Mouse (Mus musculus) midbrain, embryonic 12.5 days (tissue): Measurements from ENCODE around the gene Asic1. TPM values are rescaled to one million over a fixed set of nuclear protein-coding genes. Genes with fewer than 3 reads are reported as not detected.

Experiments
- ATAC-seq: fragments of 200-750 bp; cut with Nextera tagmentation; 2 replicates; pipeline ENCODE4 v1.8.0; 2017; ENCODE audit warnings: low read depth, moderate TSS enrichment, moderate library complexity; ENCODE audit not compliant: low FRiP score
- H3K27ac ChIP-seq: fragments of 300-500 bp; sonication (generic); replicated peaks from 2 replicates; pipeline ENCODE4 v1.5.1; 2016; ENCODE audit warnings: mild to moderate bottlenecking
- H3K27me3 ChIP-seq: fragments of 300-500 bp; sonication (generic); 2 replicates; pipeline ENCODE4 v1.6.1; 2016; ENCODE audit warnings: mild to moderate bottlenecking
- H3K36me3 ChIP-seq: fragments of 300-500 bp; sonication (generic); 2 replicates; pipeline ENCODE4 v1.6.1; 2016
- H3K4me1 ChIP-seq: fragments of 300-500 bp; sonication (generic); 2 replicates; pipeline ENCODE4 v1.6.1; 2016
- H3K4me2 ChIP-seq: fragments of 300-500 bp; sonication (generic); replicated peaks from 2 replicates; pipeline ENCODE4 v1.6.1; 2016; ENCODE audit warnings: mild to moderate bottlenecking, moderate library complexity
- H3K4me3 ChIP-seq: fragments of 300-500 bp; sonication (generic); 2 replicates; pipeline ENCODE4 v1.5.1; 2016; ENCODE audit warnings: mild to moderate bottlenecking
- H3K9ac ChIP-seq: fragments of 300-500 bp; sonication (generic); replicated peaks from 2 replicates; pipeline ENCODE4 v1.6.1; 2016; ENCODE audit warnings: mild to moderate bottlenecking, moderate library complexity
- H3K9me3 ChIP-seq: fragments of 300-500 bp; sonication (generic); 2 replicates; pipeline ENCODE4 v1.6.1; 2016; ENCODE audit warnings: mild to moderate bottlenecking
- WGBS: fragments of 180-500 bp; shearing (Covaris S2); methylation state at CpG from one replicate; pipeline ENCODE4 v1.1.7; 2016; 5-methylcytosine and 5-hydroxymethylcytosine counted together
- polyA plus RNA-seq: library from polyadenylated mRNA; unstranded; fragments of >200 nt; fragmentation: Nextera tagmentation; extraction: Ambion mirVana; gene quantifications from 2 replicates; pipeline ENCODE4 v1.2.1, GENCODE M21; 2016

Asic1 gene
- polyA plus RNA-seq, 1 experiment from 2014 or later, result 36.0 TPM

DNA sequence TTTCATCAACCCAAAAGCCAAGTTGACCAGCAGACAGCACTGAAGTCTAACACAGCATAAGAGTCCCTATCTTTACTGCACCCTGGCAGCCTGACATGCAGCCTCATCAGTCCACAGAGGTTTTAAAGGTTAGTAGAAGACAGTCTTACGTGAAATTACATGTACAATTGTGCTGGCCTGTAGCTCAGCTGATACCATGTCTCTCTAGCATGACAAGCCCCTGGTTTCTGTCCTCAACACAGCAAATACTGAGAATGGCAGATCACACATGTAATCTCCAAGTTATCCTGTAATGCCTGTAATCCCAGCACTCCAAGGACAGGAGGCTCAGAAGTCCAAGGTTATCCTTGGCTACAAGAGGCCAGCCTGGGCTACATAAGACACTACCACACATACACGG lies 19.9 kb upstream of the Asic1 start:
- peak overlapping the region; percentile 93 for H3K4me3 ChIP-seq
- H3K36me3 ChIP-seq, result no peaks in the 10 kb centered on the region
- peaks cover 30% of the 10 kb centered on the region for H3K27me3 ChIP-seq
- WGBS, result 51% methylated on average over 2 of the region's 2 CpGs
- ATAC-seq, result no peak
- H3K4me2 ChIP-seq, result peak overlapping the region; percentile 79
- peaks cover 67% of the 10 kb centered on the region for H3K4me1 ChIP-seq
- no peaks in the 10 kb centered on the region for H3K9me3 ChIP-seq
- peak overlapping the region; percentile 84 for H3K9ac ChIP-seq
- no peak overlapping the region for H3K27ac ChIP-seq

GRCm38 (mm10) chr15:99651163-99651872 lies 18.9 kb upstream of the Asic1 start, which contains the start of gene Racgap1:
Gene Racgap1 (minus strand): TSS chr15:99651656.
- peaks cover 57% of the 10 kb centered on the region for H3K4me1 ChIP-seq

DNA sequence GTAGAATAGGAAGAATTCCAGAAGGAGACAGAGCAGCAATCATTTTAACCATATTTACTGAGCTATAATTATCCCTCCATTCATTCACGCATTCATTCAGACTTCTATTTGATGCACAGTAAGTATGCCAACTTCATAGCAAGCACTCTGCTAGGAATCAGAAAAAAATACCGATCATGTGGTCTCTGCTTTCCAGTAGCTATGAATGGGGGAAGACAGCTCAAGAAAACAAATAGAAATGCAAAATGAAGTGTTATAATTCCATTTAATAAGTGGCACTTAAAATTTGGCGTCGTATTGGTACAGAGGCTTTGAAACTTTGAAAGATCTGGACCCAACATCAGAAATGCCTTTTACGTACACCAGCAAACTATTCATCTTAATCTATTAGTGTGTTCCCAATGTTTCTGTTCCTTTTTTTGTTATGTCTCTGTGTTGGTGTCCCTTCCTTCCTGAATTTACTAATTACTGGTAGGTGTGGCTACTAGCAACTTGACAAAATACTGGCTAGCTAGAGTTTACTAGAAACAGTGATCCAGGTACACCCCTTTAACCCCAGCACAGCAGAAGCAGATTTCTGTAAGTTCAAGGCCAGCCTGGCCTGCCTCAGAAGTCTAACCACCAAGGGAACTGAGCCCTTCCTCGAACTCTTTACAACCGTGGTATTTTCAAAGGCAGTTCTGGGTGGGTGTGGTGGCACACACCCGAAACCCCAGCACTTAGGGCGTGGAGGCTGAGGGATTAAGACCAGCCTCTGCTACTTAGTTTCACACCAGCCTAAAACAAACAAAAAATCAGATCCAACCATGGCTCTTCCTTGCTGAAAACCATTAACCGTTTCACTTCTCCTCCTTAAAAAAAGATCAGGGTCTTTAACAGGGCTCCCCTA lies 17.9 kb upstream of the Asic1 start:
- Histone ChIP-seq H3K27me3 (peaks cover 44% of the 10 kb centered on the region), H3K27ac (no peak overlapping the region), H3K9ac (no peak overlapping the region), H3K36me3 (no peaks in the 10 kb centered on the region), H3K4me2 (peak overlapping the region; percentile 49), H3K4me3 (peak overlapping the region; percentile 93), H3K9me3 (no peaks in the 10 kb centered on the region), H3K4me1 (peaks cover 49% of the 10 kb centered on the region)
- no peak for ATAC-seq
- WGBS, result 78% methylated on average over 10 of the region's 10 CpGs

More at GRCm38 (mm10) chr15:99651163-99651872, 18.9 kb upstream of the Asic1 start, which contains the start of gene Racgap1:
- Histone ChIP-seq H3K9me3 (no peaks in the 10 kb centered on the region), H3K27me3 (peaks cover 40% of the 10 kb centered on the region), H3K36me3 (no peaks in the 10 kb centered on the region), H3K4me3 (peak within 1 kb of the TSS; percentile 93), H3K27ac (peak within 1 kb of the TSS; percentile 50; the same call in 1 of the 2 replicates), H3K9ac (peak within 1 kb of the TSS; percentile 84), H3K4me2 (peak within 1 kb of the TSS; percentile 79)
- peak; percentile 88 for ATAC-seq
- under 1% methylated on average over 63 of the region's 68 CpGs for WGBS

- no peak for ATAC-seq
- Histone ChIP-seq H3K27ac (no peak overlapping the region), H3K4me2 (peak overlapping the region; percentile 46), H3K36me3 (no peaks in the 10 kb centered on the region), H3K4me3 (peak overlapping the region; percentile 22; the same call in 1 of the 2 replicates), H3K9ac (0 out of 2 replicates have a peak overlapping the region, but pooled peaks have one; percentile 21), H3K9me3 (no peaks in the 10 kb centered on the region), H3K4me1 (peaks cover 39% of the 10 kb centered on the region), H3K27me3 (peaks cover 44% of the 10 kb centered on the region)
- 9% methylated on average over 8 of the region's 8 CpGs for WGBS
These were observed 16.9 kb upstream of the Asic1 start for GRCm38 (mm10) chr15:99653291-99653690.

- peaks cover 44% of the 10 kb centered on the region for H3K27me3 ChIP-seq
- H3K27ac ChIP-seq, result no peak overlapping the region
- H3K4me3 ChIP-seq, result peak overlapping the region; percentile 22
These were observed 16.3 kb upstream of the Asic1 start for GRCm38 (mm10) chr15:99653876-99654275.

GRCm38 (mm10) chr15:99655956-99656355 lies 14.2 kb upstream of the Asic1 start:
- H3K4me1 ChIP-seq, result peaks cover 16% of the 10 kb centered on the region; the same call in 1 of the 2 replicates
- H3K36me3 ChIP-seq, result no peaks in the 10 kb centered on the region
- peaks cover 44% of the 10 kb centered on the region for H3K27me3 ChIP-seq
- no peak overlapping the region; the same call in 1 of the 2 replicates for H3K9ac ChIP-seq
- no peak for ATAC-seq
- no peak overlapping the region for H3K4me2 ChIP-seq
- H3K9me3 ChIP-seq, result no peaks in the 10 kb centered on the region
- H3K4me3 ChIP-seq, result no peak overlapping the region
- H3K27ac ChIP-seq, result 0 out of 2 replicates have a peak overlapping the region, but pooled peaks have one; percentile 35
- 52% methylated on average over 9 of the region's 9 CpGs for WGBS

More at GRCm38 (mm10) chr15:99653876-99654275, 16.3 kb upstream of the Asic1 start:
- Histone ChIP-seq H3K4me2 (peak overlapping the region; percentile 46), H3K9me3 (no peaks in the 10 kb centered on the region), H3K9ac (peak overlapping the region; percentile 21; the same call in 1 of the 2 replicates), H3K36me3 (no peaks in the 10 kb centered on the region), H3K4me1 (peaks cover 36% of the 10 kb centered on the region)
- ATAC-seq, result no peak
- 4% methylated on average over 21 of the region's 21 CpGs for WGBS

GRCm38 (mm10) chr15:99658437-99658836 lies 11.7 kb upstream of the Asic1 start:
- H3K4me2 ChIP-seq, result no peak overlapping the region
- WGBS, result 57% methylated on average over 2 of the region's 2 CpGs

DNA sequence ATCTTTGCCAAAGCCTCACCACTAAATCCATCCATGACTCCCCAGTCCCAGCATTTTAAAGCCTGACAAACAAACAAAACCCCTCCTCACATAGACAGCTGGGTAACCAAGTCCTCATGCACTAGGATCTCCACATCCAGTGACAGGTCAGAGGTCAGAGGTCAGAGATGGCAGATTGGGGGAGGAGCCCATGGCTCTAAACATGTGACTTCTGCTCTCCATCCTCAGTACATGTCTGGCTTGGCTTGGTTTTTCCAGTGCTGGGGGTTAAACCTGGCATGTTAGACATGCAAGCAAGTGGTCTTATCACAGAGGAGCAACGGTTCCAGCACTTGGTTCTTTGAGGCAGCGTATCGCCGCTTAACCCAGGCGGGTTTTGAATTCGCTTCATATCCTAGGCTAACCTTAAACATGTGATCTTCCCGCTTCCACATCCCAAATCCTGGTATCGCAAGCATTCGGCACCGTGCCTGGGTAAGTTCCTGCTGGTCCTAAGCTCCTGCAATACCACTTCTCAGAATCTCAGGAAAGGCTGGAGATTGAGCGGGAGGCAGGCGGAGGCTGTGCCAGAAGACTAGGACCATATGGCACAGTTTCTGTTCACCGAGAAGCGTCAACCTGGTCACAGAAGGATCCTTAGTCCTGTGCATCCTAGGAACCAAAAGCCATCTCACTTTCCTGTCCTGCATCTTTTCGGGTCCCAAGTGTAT lies 8.9 kb upstream of the Asic1 start:
- no peak overlapping the region for H3K4me3 ChIP-seq
- H3K9ac ChIP-seq, result no peak overlapping the region
- peak overlapping the region; percentile 69 for H3K27ac ChIP-seq
- H3K9me3 ChIP-seq, result no peaks in the 10 kb centered on the region
- H3K36me3 ChIP-seq, result no peaks in the 10 kb centered on the region
- H3K27me3 ChIP-seq, result peaks cover 18% of the 10 kb centered on the region
- H3K4me1 ChIP-seq, result peaks cover 35% of the 10 kb centered on the region
- WGBS, result 95% methylated on average over 15 of the region's 15 CpGs
- H3K4me2 ChIP-seq, result no peak overlapping the region
- no peak for ATAC-seq

More at GRCm38 (mm10) chr15:99658437-99658836, 11.7 kb upstream of the Asic1 start:
- Histone ChIP-seq H3K27me3 (peaks cover 36% of the 10 kb centered on the region), H3K27ac (no peak overlapping the region), H3K36me3 (no peaks in the 10 kb centered on the region), H3K4me3 (no peak overlapping the region), H3K4me1 (peaks cover 16% of the 10 kb centered on the region), H3K9ac (no peak overlapping the region), H3K9me3 (no peaks in the 10 kb centered on the region)
- ATAC-seq, result no peak

DNA sequence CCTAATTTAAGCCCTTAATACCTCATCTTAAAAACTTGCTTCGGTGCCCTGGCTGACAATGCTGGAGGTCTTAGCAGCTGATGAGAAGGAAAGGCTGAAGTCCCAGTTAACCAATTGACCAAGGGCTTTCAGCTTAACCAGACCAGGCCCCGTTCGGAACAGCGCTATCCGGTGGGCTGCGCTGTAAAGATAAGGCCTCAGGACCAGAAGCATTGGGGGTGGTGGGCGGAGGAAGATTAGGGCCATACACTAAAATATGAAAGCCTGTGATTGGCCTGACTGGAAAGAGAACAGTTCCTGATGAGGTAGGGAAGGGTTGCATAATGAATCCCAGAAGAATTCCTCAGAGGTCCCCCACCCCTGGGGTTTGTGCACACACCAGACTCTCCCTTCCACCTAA lies 7.8 kb upstream of the Asic1 start:
- H3K27me3 ChIP-seq, result peaks cover 22% of the 10 kb centered on the region
- H3K4me1 ChIP-seq, result peaks cover 40% of the 10 kb centered on the region
- H3K9me3 ChIP-seq, result no peaks in the 10 kb centered on the region
- WGBS, result 48% methylated on average over 7 of the region's 7 CpGs
- no peak overlapping the region for H3K4me2 ChIP-seq
- peak overlapping the region; percentile 69 for H3K27ac ChIP-seq
- no peaks in the 10 kb centered on the region for H3K36me3 ChIP-seq
- no peak overlapping the region for H3K9ac ChIP-seq
- H3K4me3 ChIP-seq, result no peak overlapping the region
- ATAC-seq, result no peak

DNA sequence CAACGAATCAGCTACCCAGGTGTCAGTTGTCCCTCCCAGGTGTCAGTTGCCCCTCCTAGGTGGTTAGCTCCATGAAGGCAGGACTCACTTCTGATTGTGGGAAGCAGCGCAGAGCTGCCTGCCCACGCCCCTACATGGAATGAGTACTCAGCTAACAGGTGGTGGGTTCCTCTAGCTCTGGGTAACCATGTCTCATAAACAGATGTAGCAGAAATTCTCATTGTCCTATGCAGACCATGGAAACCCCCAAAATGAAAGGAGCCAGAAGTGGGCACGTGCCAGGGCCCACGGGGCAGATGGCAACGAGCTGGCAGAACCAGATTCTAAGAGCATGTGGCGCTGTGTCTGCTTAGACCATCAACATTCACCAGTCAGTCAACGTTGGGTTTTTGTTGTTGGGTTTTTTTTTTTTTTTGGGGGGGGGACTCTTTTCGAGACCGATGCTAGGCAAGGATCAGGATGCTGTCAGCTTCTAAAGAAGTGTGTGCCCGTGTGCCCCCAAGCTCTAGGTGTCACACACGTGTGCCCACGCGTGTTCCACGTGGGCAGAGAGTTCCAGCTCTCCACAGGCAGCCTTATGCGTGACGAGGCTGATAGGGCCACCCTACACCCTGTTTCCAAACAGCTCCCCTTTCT lies 6.1 kb upstream of the Asic1 start:
- peak overlapping the region; percentile 63 for H3K4me2 ChIP-seq
- H3K27ac ChIP-seq, result peak overlapping the region; percentile 88
- H3K9ac ChIP-seq, result peak overlapping the region; percentile 46
- peaks cover 23% of the 10 kb centered on the region for H3K27me3 ChIP-seq
- ATAC-seq, result peak; percentile 78; the same call in 1 of the 2 replicates
- H3K9me3 ChIP-seq, result no peaks in the 10 kb centered on the region
- peaks cover 43% of the 10 kb centered on the region for H3K4me1 ChIP-seq
- no peaks in the 10 kb centered on the region for H3K36me3 ChIP-seq
- WGBS, result 5% methylated on average over 17 of the region's 17 CpGs
- H3K4me3 ChIP-seq, result peak overlapping the region; percentile 42
